Mouse (Mus musculus) forebrain, embryonic 15.5 days (tissue): Measurements from ENCODE around the gene Rap1gds1. TPM values are rescaled to one million over a fixed set of nuclear protein-coding genes. Genes with fewer than 3 reads are reported as not detected.

Experiments used
- ATAC-seq: fragments of 200-750 bp; cut with Nextera tagmentation; replicated peaks from 2 replicates; pipeline ENCODE4 v1.8.0; 2017; ENCODE audit warnings: mild to moderate bottlenecking, moderate TSS enrichment, moderate library complexity
- H3K27ac ChIP-seq: fragments of 300-500 bp; sonication (generic); replicated peaks from 2 replicates; pipeline ENCODE4 v1.5.1; 2015; ENCODE audit warnings: mild to moderate bottlenecking, inconsistent platforms
- H3K27me3 ChIP-seq: fragments of 300-500 bp; sonication (generic); 2 replicates; pipeline ENCODE4 v1.6.1; 2015; ENCODE audit warnings: inconsistent platforms
- H3K36me3 ChIP-seq: fragments of 300-500 bp; sonication (generic); 2 replicates; pipeline ENCODE4 v1.6.1; 2015; ENCODE audit warnings: mild to moderate bottlenecking, inconsistent platforms
- H3K4me1 ChIP-seq: fragments of 300-500 bp; sonication (generic); 2 replicates; pipeline ENCODE4 v1.6.1; 2015; ENCODE audit warnings: inconsistent platforms
- H3K4me2 ChIP-seq: fragments of 300-500 bp; sonication (generic); replicated peaks from 2 replicates; pipeline ENCODE4 v1.6.1; 2015; ENCODE audit warnings: mild to moderate bottlenecking, inconsistent platforms
- H3K4me3 ChIP-seq: fragments of 300-500 bp; sonication (generic); 2 replicates; pipeline ENCODE4 v1.5.1; 2015; ENCODE audit warnings: mild to moderate bottlenecking, inconsistent platforms
- H3K9ac ChIP-seq: fragments of 300-500 bp; sonication (generic); replicated peaks from 2 replicates; pipeline ENCODE4 v1.6.1; 2015; ENCODE audit warnings: mild to moderate bottlenecking, inconsistent platforms
- H3K9me3 ChIP-seq: fragments of 300-500 bp; sonication (generic); 2 replicates; pipeline ENCODE4 v1.6.1; 2016; ENCODE audit warnings: inconsistent platforms
- whole genome bisulfite sequencing: fragments of 180-500 bp; shearing (Covaris S2); methylation state at CpG from one replicate; pipeline ENCODE4 v1.1.7; 2015; ENCODE audit warnings: mixed read lengths; 5-methylcytosine and 5-hydroxymethylcytosine counted together
- polyA plus RNA-seq: library from polyadenylated mRNA; unstranded; fragments of >200 nt; fragmentation: Nextera tagmentation; extraction: Ambion mirVana; gene quantifications from 2 replicates; pipeline ENCODE4 v1.2.1, GENCODE M21; 2015

Gene Rap1gds1
- polyA plus RNA-seq, 1 experiment from 2014 or later: 62.5 TPM

- no peaks in the 10 kb centered on the region for H3K27me3 ChIP-seq
- H3K4me1 ChIP-seq: no peaks in the 10 kb centered on the region
- WGBS: 74% methylated on average over 8 of the region's 8 CpGs
Measured at GRCm38 (mm10) chr3:138926161-138926560, 148.8 kb downstream of the Rap1gds1 start.

GRCm38 (mm10) chr3:138918241-138918640 is 156.8 kb downstream of the Rap1gds1 start:
- Histone ChIP-seq H3K27ac (no peak overlapping the region), H3K4me1 (no peaks in the 10 kb centered on the region), H3K9ac (no peak overlapping the region), H3K36me3 (no peaks in the 10 kb centered on the region), H3K9me3 (no peaks in the 10 kb centered on the region), H3K27me3 (no peaks in the 10 kb centered on the region), H3K4me2 (no peak overlapping the region), H3K4me3 (no peak overlapping the region)
- 98% methylated on average over 4 of the region's 4 CpGs for WGBS
- no peak for ATAC-seq

More at GRCm38 (mm10) chr3:138926161-138926560, 148.8 kb downstream of the Rap1gds1 start:
- Histone ChIP-seq H3K36me3 (peaks cover 17% of the 10 kb centered on the region), H3K4me3 (no peak overlapping the region), H3K4me2 (no peak overlapping the region), H3K27ac (no peak overlapping the region), H3K9me3 (no peaks in the 10 kb centered on the region), H3K9ac (no peak overlapping the region)
- ATAC-seq: no peak

- ATAC-seq: no peak
- H3K36me3 ChIP-seq: no peaks in the 10 kb centered on the region
- H3K27ac ChIP-seq: no peak overlapping the region
- H3K9ac ChIP-seq: no peak overlapping the region
- H3K9me3 ChIP-seq: no peaks in the 10 kb centered on the region
- no peaks in the 10 kb centered on the region for H3K27me3 ChIP-seq
- H3K4me3 ChIP-seq: no peak overlapping the region
- 82% methylated on average over 4 of the region's 4 CpGs for WGBS
- H3K4me1 ChIP-seq: no peaks in the 10 kb centered on the region
- no peak overlapping the region for H3K4me2 ChIP-seq
Measured at GRCm38 (mm10) chr3:138917016-138917415, 158.0 kb downstream of the Rap1gds1 start.

GRCm38 (mm10) chr3:138916591-138916990 is 158.4 kb downstream of the Rap1gds1 start:
- Histone ChIP-seq H3K9ac (no peak overlapping the region), H3K4me2 (no peak overlapping the region), H3K36me3 (no peaks in the 10 kb centered on the region), H3K4me3 (no peak overlapping the region), H3K27ac (no peak overlapping the region), H3K4me1 (no peaks in the 10 kb centered on the region), H3K27me3 (no peaks in the 10 kb centered on the region), H3K9me3 (no peaks in the 10 kb centered on the region)
- 91% methylated on average over 4 of the region's 4 CpGs for WGBS
- no peak for ATAC-seq

- H3K27me3 ChIP-seq: no peaks in the 10 kb centered on the region
- H3K4me1 ChIP-seq: no peaks in the 10 kb centered on the region
- H3K36me3 ChIP-seq: no peaks in the 10 kb centered on the region
- 65% methylated on average over 8 of the region's 8 CpGs for WGBS
- H3K4me2 ChIP-seq: no peak overlapping the region
- H3K9me3 ChIP-seq: no peaks in the 10 kb centered on the region
- no peak for ATAC-seq
- H3K27ac ChIP-seq: no peak overlapping the region
- H3K4me3 ChIP-seq: no peak overlapping the region
- no peak overlapping the region for H3K9ac ChIP-seq
Measured at GRCm38 (mm10) chr3:138914626-138915288, 160.2 kb downstream of the Rap1gds1 start.

- Histone ChIP-seq H3K9me3 (no peaks in the 10 kb centered on the region), H3K9ac (no peak overlapping the region), H3K4me1 (no peaks in the 10 kb centered on the region), H3K4me2 (no peak overlapping the region), H3K27ac (no peak overlapping the region), H3K36me3 (no peaks in the 10 kb centered on the region), H3K4me3 (no peak overlapping the region), H3K27me3 (no peaks in the 10 kb centered on the region)
- no peak for ATAC-seq
- 91% methylated on average over 8 of the region's 8 CpGs for WGBS
Measured at GRCm38 (mm10) chr3:138912504-138912903, 162.5 kb downstream of the Rap1gds1 start.

- no peak overlapping the region for H3K9ac ChIP-seq
- H3K9me3 ChIP-seq: no peaks in the 10 kb centered on the region
- no peaks in the 10 kb centered on the region for H3K36me3 ChIP-seq
- no peak for ATAC-seq
- H3K27me3 ChIP-seq: no peaks in the 10 kb centered on the region
- H3K4me1 ChIP-seq: peaks cover 8% of the 10 kb centered on the region
- no peak overlapping the region for H3K4me2 ChIP-seq
- 60% methylated on average over 2 of the region's 2 CpGs for WGBS
- H3K4me3 ChIP-seq: no peak overlapping the region
- no peak overlapping the region for H3K27ac ChIP-seq
Measured at GRCm38 (mm10) chr3:138909313-138909712, 165.7 kb downstream of the Rap1gds1 start.

- Histone ChIP-seq H3K9ac (no peak overlapping the region), H3K27ac (no peak overlapping the region), H3K4me2 (no peak overlapping the region), H3K27me3 (no peaks in the 10 kb centered on the region), H3K4me1 (peaks cover 8% of the 10 kb centered on the region), H3K9me3 (no peaks in the 10 kb centered on the region), H3K4me3 (no peak overlapping the region), H3K36me3 (peaks cover 3% of the 10 kb centered on the region; the same call in 1 of the 2 replicates)
- 31% methylated on average over 17 of the region's 17 CpGs for WGBS
- peak; percentile 77 for ATAC-seq
Measured at GRCm38 (mm10) chr3:138906112-138906880, 168.7 kb downstream of the Rap1gds1 start.

- Histone ChIP-seq H3K9me3 (no peaks in the 10 kb centered on the region), H3K4me2 (no peak overlapping the region), H3K4me1 (peaks cover 8% of the 10 kb centered on the region), H3K4me3 (no peak overlapping the region), H3K36me3 (peaks cover 3% of the 10 kb centered on the region; the same call in 1 of the 2 replicates), H3K9ac (no peak overlapping the region), H3K27ac (no peak overlapping the region), H3K27me3 (no peaks in the 10 kb centered on the region)
- WGBS: 36% methylated on average over 7 of the region's 7 CpGs
- no peak for ATAC-seq
Measured at GRCm38 (mm10) chr3:138905678-138906077, 169.3 kb downstream of the Rap1gds1 start.

- H3K36me3 ChIP-seq: peaks cover 32% of the 10 kb centered on the region
Measured at GRCm38 (mm10) chr3:138900571-138901141, 174.3 kb downstream of the Rap1gds1 start.

GRCm38 (mm10) chr3:138898055-138898454 is 176.9 kb downstream of the Rap1gds1 start:
- Histone ChIP-seq H3K36me3 (peaks cover 37% of the 10 kb centered on the region), H3K27ac (no peak overlapping the region)
- whole genome bisulfite sequencing: 96% methylated on average over 8 of the region's 8 CpGs

More at GRCm38 (mm10) chr3:138900571-138901141, 174.3 kb downstream of the Rap1gds1 start:
- no peak overlapping the region for H3K9ac ChIP-seq
- no peak overlapping the region for H3K4me3 ChIP-seq
- H3K27ac ChIP-seq: no peak overlapping the region
- no peak for ATAC-seq
- no peaks in the 10 kb centered on the region for H3K9me3 ChIP-seq
- WGBS: 82% methylated on average over 9 of the region's 9 CpGs
- peaks cover 3% of the 10 kb centered on the region; the same call in 1 of the 2 replicates for H3K4me1 ChIP-seq
- H3K27me3 ChIP-seq: no peaks in the 10 kb centered on the region
- H3K4me2 ChIP-seq: no peak overlapping the region

GRCm38 (mm10) chr3:138897500-138897899 is 177.5 kb downstream of the Rap1gds1 start:
- 0 out of 2 replicates have a peak, but pooled peaks have one; percentile 17 for ATAC-seq
- no peaks in the 10 kb centered on the region for H3K9me3 ChIP-seq
- no peak overlapping the region for H3K27ac ChIP-seq
- no peak overlapping the region for H3K4me2 ChIP-seq
- no peak overlapping the region for H3K4me3 ChIP-seq
- H3K27me3 ChIP-seq: no peaks in the 10 kb centered on the region
- H3K9ac ChIP-seq: no peak overlapping the region
- WGBS: 88% methylated on average over 11 of the region's 11 CpGs
- H3K4me1 ChIP-seq: peaks cover 6% of the 10 kb centered on the region; the same call in 1 of the 2 replicates
- H3K36me3 ChIP-seq: peaks cover 34% of the 10 kb centered on the region

More at GRCm38 (mm10) chr3:138898055-138898454, 176.9 kb downstream of the Rap1gds1 start:
- Histone ChIP-seq H3K4me1 (peaks cover 6% of the 10 kb centered on the region; the same call in 1 of the 2 replicates), H3K27me3 (no peaks in the 10 kb centered on the region), H3K4me2 (no peak overlapping the region), H3K9me3 (no peaks in the 10 kb centered on the region), H3K9ac (no peak overlapping the region), H3K4me3 (no peak overlapping the region)
- no peak for ATAC-seq
